Mouse (Mus musculus): ENCODE results near the gene Cxcr4.

The Cxcr4 gene

GRCm38 (mm10) chr1:128592211-128592741 lies at the start of gene Cxcr4:
Cxcr4 (minus strand) TSS chr1:128592293.
- peak; percentile 91 for DNase-seq

GRCm38 (mm10) chr1:128639707-128640107 lies 47.6 kb upstream of the Cxcr4 start:
- DNase-seq: no peak

- DNase-seq: no peak
Observed at GRCm38 (mm10) chr1:128637230-128637740, 45.2 kb upstream of the Cxcr4 start.

DNA sequence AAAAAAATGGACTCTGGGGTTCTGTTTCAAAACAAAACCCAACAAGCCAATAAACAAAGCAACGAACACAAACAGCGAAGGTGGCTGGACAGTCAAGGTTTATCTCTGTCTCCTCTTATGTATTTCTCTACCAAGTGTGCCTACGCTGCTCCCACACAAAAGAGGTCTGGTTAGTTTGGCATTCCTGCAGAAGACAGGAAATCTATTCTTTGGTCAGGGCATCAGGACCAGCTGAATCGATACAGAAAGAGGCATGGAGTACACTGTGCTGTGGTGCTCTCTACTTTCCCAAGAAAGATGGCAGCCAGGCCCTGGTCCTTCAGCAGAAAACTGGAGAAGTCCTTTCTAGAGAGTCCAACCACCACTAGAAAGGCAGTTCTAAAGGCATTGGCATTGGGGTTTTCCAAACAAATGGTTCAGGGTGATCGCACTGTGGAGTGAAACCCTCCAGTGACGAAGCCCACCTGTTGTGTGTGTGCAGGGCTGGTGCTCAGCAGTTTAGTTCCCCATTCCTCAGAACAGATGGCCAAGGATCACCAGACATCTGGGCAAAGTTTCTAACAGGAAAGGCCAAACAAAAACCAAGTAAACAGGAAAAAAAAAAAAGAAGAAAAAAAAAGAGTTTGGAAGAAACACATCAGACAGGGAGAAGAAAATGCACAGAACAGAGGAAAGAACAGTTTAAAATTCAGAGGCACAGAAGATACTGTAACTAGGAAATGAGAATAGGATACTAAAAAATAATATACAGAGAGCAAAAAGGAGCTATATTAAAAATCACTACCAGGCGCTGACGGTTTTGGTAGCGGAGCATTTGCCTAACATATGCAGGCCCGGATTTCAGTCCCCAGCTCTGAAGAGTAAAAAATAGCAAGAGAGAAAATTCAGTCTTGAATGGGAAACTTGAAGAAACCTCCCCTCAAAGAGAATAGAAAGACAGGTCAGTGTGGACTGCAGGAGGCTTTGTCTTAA lies 44.5 kb upstream of the Cxcr4 start:
- peak; percentile 42 for DNase-seq

- DNase-seq: peak; percentile 28
Observed at GRCm38 (mm10) chr1:128633711-128634379, 41.8 kb upstream of the Cxcr4 start.

- no peak for DNase-seq
Observed at GRCm38 (mm10) chr1:128632522-128632921, 40.4 kb upstream of the Cxcr4 start.

DNA sequence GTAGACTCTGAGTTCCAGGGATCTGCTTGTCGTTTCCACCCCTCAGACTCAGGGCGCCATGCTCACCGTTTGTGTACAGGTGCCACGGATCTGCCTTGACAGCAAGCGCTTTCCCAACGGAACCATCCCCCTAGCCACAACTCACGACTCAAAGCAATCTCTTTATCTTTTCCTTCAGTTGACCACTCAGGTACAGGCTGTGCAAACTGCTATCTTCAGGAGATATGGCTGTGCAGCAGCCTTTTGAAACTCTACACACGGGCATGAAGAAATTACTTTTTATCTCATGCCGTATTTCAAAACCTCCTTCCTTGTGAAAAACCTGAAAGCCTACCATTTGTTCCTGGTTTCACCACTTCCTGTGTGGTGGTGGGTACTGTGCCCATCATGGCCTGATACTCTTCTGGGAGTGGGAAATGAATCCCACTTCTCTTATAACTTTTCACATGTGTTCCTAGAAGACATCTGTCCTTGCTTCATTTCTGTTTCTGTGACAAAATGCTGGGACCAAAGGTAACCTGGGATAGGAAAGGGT lies 34.1 kb upstream of the Cxcr4 start:
- no peak for DNase-seq

GRCm38 (mm10) chr1:128623594-128623887 lies 31.4 kb upstream of the Cxcr4 start:
- no peak for DNase-seq

DNA sequence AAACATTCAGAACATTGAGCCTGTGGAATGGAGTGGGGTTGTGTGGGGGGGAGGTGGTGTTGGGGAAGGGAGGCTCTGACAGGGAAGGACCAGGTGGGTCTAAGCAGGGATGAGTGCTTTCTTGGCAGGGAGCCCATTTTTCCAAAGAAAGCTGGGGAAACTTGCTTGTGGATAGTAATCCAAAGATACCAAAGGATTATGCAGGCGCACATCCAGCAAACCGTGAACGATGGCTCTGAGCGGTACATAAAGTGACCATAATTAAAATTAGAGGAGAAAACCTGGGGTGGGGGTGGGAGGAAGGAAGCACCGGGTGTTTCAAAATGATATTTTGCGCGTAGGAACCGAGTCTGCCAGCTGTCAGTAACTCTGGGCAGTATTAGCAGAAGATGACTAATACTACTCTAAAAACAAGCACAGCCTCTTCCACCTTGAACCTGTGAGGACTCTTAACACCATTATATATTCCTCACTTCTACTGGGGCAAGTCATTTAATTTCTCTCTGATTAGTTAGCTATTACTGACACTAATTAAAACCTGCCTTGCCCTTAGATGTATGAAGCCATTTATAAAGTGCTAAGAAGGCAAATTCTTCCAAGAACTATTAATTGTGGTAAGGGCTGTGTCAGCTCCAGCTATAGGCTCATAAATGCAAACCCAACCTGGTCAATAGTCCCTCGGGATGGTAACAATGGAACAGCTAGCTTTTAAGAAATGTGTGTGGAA lies 30.9 kb upstream of the Cxcr4 start:
- DNase-seq: no peak

DNA sequence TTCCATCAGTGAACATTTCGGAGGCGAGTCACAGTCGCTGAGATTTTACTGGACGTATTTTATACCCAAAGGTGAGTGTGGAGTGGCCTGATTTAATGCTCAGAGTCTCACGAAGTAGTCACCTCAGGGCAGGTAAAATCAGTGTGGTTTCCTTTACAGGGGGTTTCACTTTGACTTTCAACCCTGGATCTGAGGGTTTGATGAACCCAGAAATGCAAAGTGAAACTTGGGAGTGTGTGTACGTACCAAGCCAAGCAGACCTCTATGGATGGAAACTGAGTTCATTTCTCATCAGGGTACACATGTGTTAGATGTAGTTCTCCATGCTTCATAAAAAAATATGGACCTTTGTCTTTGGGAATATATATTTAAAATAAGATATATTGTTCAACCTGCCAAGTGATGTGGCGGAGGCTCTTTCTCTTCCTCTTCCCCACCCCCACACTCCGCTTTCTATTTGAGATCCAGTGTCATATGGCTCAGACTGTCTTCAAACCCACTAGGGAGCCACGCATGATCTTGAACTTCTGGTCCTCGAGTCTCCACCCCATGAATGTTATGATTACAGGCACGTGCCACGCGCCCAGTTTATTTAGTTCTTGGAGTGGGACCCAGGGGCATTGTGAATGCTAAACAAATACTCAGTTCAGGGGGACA lies 25.7 kb upstream of the Cxcr4 start:
- DNase-seq: no peak

- no peak for DNase-seq
Observed at GRCm38 (mm10) chr1:128616586-128616985, 24.5 kb upstream of the Cxcr4 start.

GRCm38 (mm10) chr1:128615459-128615806 lies 23.3 kb upstream of the Cxcr4 start:
- DNase-seq: peak; percentile 56

- peak; percentile 90 for DNase-seq
Observed at GRCm38 (mm10) chr1:128614653-128615458, 22.8 kb upstream of the Cxcr4 start.

- peak; percentile 69 for DNase-seq
Observed at GRCm38 (mm10) chr1:128608119-128608518, 16.0 kb upstream of the Cxcr4 start.

- no peak for DNase-seq
Observed at GRCm38 (mm10) chr1:128607423-128607822, 15.3 kb upstream of the Cxcr4 start.

DNA sequence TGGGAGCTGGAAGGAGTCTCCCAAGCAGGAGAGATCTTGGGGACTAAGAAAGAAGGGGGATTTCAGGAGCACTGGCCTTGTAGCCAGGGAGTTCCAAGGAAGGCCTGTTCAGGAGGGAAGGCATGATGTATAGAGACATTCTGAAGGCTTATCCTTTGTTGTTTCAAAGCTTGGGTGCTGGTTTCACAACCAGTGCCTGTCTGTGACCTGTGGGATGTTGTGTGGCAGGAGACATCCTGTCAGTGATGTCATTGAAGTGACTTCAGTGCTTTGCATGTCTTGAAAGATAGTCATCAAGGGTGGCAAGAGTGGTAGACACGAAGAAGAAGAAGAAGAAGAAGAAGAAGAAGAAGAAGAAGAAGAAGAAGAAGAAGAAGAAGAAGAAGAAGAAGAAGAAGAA lies 13.7 kb upstream of the Cxcr4 start:
- DNase-seq: no peak

- no peak for DNase-seq
Observed at GRCm38 (mm10) chr1:128602688-128603385, 10.7 kb upstream of the Cxcr4 start.

DNA sequence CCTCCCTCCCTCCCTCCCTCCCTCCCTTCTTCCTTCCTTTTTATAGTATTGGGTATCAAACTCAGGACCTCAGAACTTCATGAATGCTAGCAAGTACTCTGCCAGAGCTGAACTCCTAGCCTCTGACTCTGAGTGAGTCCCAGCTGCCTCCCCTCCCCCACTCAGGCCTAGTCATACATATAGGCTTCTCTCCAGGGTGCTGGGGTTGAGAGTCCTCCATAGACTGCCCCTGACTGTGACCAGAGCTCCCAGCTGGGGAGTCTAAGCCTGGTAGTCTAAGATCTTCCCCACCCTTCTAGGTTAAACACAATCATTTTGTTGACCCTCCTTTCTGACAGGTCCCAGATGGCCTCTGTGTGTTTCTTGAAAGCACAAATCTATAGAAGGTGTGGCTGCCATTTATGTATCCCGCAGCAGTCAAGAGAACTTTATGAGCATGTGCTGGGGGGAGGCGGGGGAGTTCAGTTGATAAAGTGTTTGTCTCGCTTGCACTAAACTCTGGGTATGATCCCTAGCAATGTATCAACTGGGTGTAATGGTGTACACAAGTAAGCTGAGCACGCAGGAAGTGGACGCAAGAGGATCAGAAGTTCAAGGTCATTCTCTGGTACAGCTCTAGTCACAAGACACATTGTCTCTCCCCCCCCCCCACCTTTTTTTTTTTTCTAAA lies 10.1 kb upstream of the Cxcr4 start:
- no peak for DNase-seq

GRCm38 (mm10) chr1:128601307-128601706 lies 9.2 kb upstream of the Cxcr4 start:
- DNase-seq: no peak

GRCm38 (mm10) chr1:128600549-128600948 lies 8.5 kb upstream of the Cxcr4 start:
- DNase-seq: no peak
